Mouse (Mus musculus) brown adipose tissue, adult 24 weeks (tissue): Measurements from ENCODE around the gene Cmtm8. TPM values are rescaled to one million over a fixed set of nuclear protein-coding genes. Genes with fewer than 3 reads are reported as not detected.

Source experiments
- H3K27ac ChIP-seq: fragments of 200-500 bp; replicated peaks from 2 replicates; pipeline ENCODE4 v1.5.1; 2012; ENCODE audit warnings: low read depth, mild to moderate bottlenecking, low read length
- H3K4me1 ChIP-seq: fragments of 200-500 bp; 2 replicates; pipeline ENCODE4 v1.6.1; 2012; ENCODE audit warnings: low read length, mixed read lengths; ENCODE audit not compliant: control insufficient read depth, insufficient read depth, insufficient read length
- H3K4me3 ChIP-seq: fragments of 200-500 bp; 2 replicates; pipeline ENCODE4 v1.5.1; 2012; ENCODE audit warnings: low read depth, mild to moderate bottlenecking, low read length, moderate library complexity; ENCODE audit not compliant: insufficient read depth
- polyA plus RNA-seq: library from polyadenylated mRNA; stranded (reverse); fragments of >200 nt; gene quantifications from 2 replicates; pipeline ENCODE4 v1.2.4, GENCODE M21; 2012; ENCODE audit not compliant: missing spikeins, insufficient read depth, insufficient read length

The Cmtm8 gene
- polyA plus RNA-seq, 1 experiment, result 3.6 TPM

GRCm38 (mm10) chr9:114805151-114805671 lies 38.7 kb downstream of the Cmtm8 start:
- Histone ChIP-seq H3K4me3 (peak overlapping the region; percentile 36), H3K4me1 (peaks cover 9% of the 10 kb centered on the region), H3K27ac (peak overlapping the region; percentile 10; the same call in 1 of the 2 replicates)

GRCm38 (mm10) chr9:114802191-114802590 lies 41.8 kb downstream of the Cmtm8 start:
- H3K27ac ChIP-seq, result no peak overlapping the region
- H3K4me1 ChIP-seq, result peaks cover 9% of the 10 kb centered on the region
- no peak overlapping the region for H3K4me3 ChIP-seq

GRCm38 (mm10) chr9:114801301-114801700 lies 42.7 kb downstream of the Cmtm8 start:
- Histone ChIP-seq H3K27ac (no peak overlapping the region), H3K4me1 (peaks cover 9% of the 10 kb centered on the region), H3K4me3 (no peak overlapping the region)

- Histone ChIP-seq H3K4me3 (no peak overlapping the region), H3K4me1 (peaks cover 1% of the 10 kb centered on the region; the same call in 1 of the 2 replicates), H3K27ac (no peak overlapping the region)
These were observed 44.4 kb downstream of the Cmtm8 start for GRCm38 (mm10) chr9:114799498-114800107.

- no peak overlapping the region for H3K27ac ChIP-seq
- no peaks in the 10 kb centered on the region for H3K4me1 ChIP-seq
- no peak overlapping the region for H3K4me3 ChIP-seq
These were observed 45.1 kb downstream of the Cmtm8 start for GRCm38 (mm10) chr9:114798845-114799244.

GRCm38 (mm10) chr9:114797329-114798004 lies 46.5 kb downstream of the Cmtm8 start:
- Histone ChIP-seq H3K27ac (no peak overlapping the region), H3K4me1 (no peaks in the 10 kb centered on the region), H3K4me3 (no peak overlapping the region)

- no peaks in the 10 kb centered on the region for H3K4me1 ChIP-seq
These were observed 47.4 kb downstream of the Cmtm8 start for GRCm38 (mm10) chr9:114796473-114797050.

GRCm38 (mm10) chr9:114794491-114794890 lies 49.5 kb downstream of the Cmtm8 start:
- Histone ChIP-seq H3K4me1 (no peaks in the 10 kb centered on the region), H3K4me3 (no peak overlapping the region), H3K27ac (no peak overlapping the region)

More at GRCm38 (mm10) chr9:114796473-114797050, 47.4 kb downstream of the Cmtm8 start:
- Histone ChIP-seq H3K27ac (no peak overlapping the region), H3K4me3 (no peak overlapping the region)

GRCm38 (mm10) chr9:114793764-114794295 lies 50.1 kb downstream of the Cmtm8 start:
- no peak overlapping the region for H3K4me3 ChIP-seq
- H3K4me1 ChIP-seq, result no peaks in the 10 kb centered on the region
- H3K27ac ChIP-seq, result no peak overlapping the region

- no peaks in the 10 kb centered on the region for H3K4me1 ChIP-seq
- H3K27ac ChIP-seq, result no peak overlapping the region
- H3K4me3 ChIP-seq, result no peak overlapping the region
These were observed 54.0 kb downstream of the Cmtm8 start for GRCm38 (mm10) chr9:114789989-114790388.

- Histone ChIP-seq H3K27ac (no peak overlapping the region), H3K4me1 (no peaks in the 10 kb centered on the region), H3K4me3 (no peak overlapping the region)
These were observed 54.4 kb downstream of the Cmtm8 start for GRCm38 (mm10) chr9:114789557-114789956.

GRCm38 (mm10) chr9:114788697-114789096 lies 55.3 kb downstream of the Cmtm8 start:
- H3K4me1 ChIP-seq, result no peaks in the 10 kb centered on the region
- H3K27ac ChIP-seq, result no peak overlapping the region
- no peak overlapping the region for H3K4me3 ChIP-seq

- no peak overlapping the region for H3K4me3 ChIP-seq
- H3K27ac ChIP-seq, result no peak overlapping the region
- H3K4me1 ChIP-seq, result no peaks in the 10 kb centered on the region
These were observed 56.2 kb downstream of the Cmtm8 start for GRCm38 (mm10) chr9:114787716-114788115.

GRCm38 (mm10) chr9:114787134-114787533 lies 56.8 kb downstream of the Cmtm8 start:
- Histone ChIP-seq H3K4me1 (no peaks in the 10 kb centered on the region), H3K27ac (no peak overlapping the region), H3K4me3 (no peak overlapping the region)

- H3K4me3 ChIP-seq, result no peak overlapping the region
- no peaks in the 10 kb centered on the region for H3K4me1 ChIP-seq
- H3K27ac ChIP-seq, result no peak overlapping the region
These were observed 58.4 kb downstream of the Cmtm8 start for GRCm38 (mm10) chr9:114785432-114786125.
